Mouse (Mus musculus): Measurements from ENCODE around the gene Foxi1.
"Not testable (repeated sequence)": the region's sequence is repeated elsewhere in the genome, so short reads cannot be mapped to it uniquely, and the experiment has no call there.

Gene Foxi1

DNA sequence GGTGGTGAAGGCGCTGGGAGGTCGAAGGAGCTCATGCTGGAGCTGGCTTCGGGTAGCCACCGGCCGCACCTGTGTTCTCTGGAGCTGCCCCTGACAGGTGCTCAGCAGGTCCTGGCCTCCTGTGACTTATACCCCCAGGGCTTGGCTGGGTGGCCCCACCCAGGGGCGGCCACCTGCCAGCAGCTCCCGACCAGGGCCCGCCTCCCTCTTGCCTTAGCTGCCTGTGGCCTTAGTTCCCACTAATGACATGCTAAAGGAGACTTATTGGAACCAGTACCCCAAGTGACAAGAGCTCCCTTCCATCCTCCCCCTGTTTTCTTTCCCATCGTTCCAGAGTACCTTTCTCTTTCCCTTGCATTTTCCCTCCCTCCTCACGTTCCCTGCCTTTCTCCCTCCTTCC, at the start of gene Foxi1:
TSS of gene Foxi1 (minus strand) at position 101 of the 400 bp plus-strand sequence.
- no peak for DNase-seq (ENCODE audit: low spot score)

DNA sequence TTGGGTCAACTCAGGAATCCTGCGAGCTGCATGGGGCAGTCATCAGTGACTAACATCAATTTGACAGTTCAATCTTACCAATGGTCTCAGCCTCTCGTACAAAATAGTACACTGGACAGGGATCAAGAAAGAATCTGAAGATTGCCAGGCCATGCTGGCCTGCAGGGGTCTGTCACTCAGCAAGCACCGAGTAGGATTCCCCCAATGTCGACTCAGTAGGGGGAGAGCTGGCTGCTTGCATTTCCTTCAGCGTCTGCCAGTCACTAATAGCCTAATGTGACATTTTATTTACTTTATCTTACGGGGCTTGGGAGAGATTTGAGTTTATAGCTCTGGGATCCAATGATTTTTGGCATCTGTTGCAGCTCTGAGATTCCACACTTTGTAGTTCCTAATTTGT, 35.1 kb upstream of the Foxi1 start:
- no peak for DNase-seq (ENCODE audit: low spot score)

DNA sequence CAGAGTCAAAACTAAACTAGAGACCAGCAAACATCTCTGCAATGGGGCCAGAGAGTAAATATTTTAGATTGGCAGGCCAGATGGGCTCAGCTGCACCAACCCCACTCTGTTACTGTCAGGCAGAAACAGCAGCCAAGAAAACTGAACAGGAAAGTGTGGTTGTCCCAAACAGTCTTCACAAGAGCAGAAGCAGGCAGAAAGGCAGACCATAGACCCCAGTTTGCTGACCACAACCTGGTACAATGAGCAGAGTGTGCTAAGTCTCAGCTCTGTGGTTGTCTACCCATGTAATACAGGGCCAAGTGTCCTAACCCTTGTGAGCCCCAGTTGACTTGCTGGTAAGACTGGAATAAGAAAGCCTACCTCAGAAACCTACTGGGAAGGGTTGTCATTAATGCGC, 32.4 kb upstream of the Foxi1 start:
- no peak for DNase-seq (ENCODE audit: low spot score)

DNA sequence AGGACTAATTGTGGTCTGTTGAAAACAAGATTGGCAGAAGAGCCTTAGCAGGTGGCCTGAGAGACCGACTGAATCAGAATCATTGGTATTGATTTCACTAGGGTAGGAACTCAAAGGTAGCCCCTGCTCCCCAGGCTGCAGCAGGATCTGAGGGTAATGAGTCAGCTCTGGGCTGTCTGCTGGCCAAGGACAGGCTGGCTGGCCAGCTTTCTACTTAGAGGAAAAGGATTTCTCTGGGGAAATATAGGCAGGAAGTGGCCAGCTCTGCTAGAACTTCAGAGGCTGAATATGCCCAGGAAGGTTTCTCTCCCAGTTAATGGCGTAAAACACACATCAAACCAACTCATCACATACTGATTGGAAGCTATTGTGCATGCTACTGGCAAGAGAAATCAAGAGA, 31.8 kb upstream of the Foxi1 start:
- DNase-seq (ENCODE audit: low spot score) = no peak

DNA sequence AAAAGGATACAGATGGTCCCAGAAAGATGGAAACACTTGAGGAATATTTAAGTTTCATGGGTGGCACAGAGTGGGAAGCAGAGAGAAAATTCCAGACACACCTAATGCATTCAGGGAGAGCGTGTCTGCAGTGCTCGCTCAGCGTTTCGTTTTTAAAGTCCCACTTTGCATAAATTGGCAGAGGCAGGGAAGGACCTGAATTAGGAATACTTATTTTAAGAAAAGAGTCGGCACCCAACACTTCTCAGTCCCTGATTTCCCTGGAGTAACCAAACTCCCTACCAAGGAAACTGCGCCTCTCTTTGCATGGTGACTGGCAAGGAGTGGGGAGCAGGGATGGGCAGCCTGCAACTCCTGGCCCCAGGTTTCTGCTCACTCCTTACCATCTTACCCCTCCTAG, 29.0 kb upstream of the Foxi1 start:
- DNase-seq (ENCODE audit: low spot score) = no peak

DNA sequence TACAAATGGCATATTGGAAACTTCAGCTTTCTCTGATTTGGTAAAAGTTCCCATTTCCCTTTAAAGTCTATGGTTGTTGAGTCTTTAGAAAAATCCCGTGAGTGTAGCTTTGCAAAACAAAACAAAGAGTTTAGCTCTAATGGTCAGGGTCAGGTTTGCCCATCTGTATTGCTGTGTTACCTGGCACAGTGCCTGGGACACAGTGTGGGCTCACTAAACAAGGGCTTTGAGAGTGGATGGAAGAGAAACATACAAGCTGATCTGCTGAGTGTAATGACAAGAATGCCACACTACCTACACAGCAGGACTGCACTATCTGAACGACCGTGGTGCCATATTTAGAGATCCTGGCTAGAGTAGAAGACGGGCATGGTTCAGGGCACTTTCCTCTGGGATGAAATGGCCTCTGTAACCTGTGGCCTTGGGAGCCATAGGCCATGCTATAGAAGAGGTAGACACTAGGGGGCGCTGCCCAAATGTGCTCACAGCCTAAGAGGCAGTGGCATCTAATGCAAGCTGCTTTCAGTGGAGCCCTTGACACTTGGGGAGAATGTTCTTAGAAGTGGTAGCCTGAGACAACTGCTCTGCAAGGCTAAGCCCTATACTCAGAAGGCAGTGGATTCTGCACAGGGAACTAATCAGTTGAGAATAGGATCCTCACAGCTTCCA, 28.3 kb upstream of the Foxi1 start:
- DNase-seq (ENCODE audit: low spot score) = no peak

DNA sequence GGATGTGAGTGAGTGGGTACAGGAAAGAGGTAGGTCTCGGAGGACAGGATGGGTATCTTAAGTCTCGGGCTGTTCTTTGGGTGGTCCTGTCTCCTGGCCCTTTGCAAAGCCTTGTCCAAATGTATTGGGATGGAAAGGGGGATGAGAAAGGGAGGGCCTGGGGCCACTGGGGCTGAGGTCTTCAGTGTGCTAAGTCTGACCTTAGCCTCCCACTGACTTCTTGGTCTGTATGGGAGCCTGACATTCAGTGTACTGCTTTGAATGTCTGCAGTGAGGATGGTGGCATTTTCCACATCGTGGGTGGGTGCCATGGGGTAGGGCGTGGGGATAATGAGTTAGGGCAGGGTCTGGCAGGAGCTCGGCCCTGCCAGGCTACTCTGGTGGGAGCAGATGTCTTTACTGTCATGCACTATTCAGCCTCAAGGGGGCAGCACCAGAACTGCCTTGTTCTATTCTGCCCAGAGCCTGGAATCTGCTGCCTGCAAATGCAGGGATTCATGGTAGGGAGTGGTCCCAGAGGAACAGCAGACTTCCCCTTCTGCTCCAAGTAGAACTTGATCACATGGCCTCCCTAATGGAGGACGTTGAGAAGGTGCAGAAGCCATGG, 21.0 kb upstream of the Foxi1 start:
- DNase-seq (ENCODE audit: low spot score) = no peak

DNA sequence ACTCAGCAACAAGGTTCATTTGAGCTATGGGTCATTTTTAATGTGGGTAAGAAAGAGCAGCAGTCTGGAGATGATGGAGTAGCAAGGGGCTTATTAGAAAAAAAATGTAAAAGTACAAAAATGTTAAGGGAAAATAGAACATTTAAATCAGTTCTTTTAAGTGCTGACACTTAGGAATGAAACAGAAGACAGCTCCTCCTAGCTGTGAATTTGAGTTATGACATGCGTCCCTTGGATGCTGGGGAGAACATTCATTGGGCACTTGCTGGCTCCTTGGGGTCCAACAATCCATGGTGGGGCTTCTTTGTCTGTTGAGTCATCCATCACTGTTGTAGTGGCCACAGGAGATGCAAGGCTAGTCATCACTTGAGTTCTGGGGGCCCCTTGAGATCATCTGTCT, 19.3 kb upstream of the Foxi1 start:
- no peak for DNase-seq (ENCODE audit: low spot score)

DNA sequence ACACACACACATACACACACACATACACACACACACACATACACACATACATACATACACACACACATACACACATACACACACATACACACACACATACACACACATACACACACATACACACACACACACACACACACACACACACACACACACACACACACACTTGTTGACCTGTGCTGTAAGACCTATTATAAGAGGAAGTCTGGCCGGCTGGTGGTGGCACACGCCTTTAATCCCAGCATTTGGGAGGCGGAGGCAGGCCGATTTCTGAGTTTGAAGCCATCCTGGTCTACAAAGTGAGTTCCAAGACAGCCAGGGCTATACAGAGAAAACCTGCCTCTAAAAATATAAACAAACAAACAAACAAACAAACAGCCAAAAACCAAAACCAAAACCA, 12.7 kb upstream of the Foxi1 start:
- DNase-seq (ENCODE audit: low spot score) = not testable (repeated sequence)

DNA sequence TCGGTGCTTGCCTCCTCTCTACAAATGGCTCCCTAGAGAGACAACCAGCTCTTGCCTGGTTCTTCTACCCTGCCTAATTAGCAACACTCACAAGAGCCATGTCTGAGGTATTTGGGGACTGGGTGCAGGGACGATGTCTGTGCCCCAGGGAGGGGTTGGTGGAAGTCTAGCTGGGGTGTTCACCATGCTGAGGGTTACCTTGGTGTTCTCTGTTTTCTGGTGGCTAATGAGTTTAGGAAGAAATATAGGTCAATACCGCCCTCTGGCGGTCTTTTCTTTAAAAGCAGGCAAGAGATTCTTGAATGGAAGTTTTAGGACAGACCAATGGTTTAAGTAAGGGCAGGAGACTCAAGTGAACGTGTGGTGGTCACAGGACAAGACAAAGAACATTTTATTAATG, 5.0 kb upstream of the Foxi1 start:
- DNase-seq (ENCODE audit: low spot score) = no peak

DNA sequence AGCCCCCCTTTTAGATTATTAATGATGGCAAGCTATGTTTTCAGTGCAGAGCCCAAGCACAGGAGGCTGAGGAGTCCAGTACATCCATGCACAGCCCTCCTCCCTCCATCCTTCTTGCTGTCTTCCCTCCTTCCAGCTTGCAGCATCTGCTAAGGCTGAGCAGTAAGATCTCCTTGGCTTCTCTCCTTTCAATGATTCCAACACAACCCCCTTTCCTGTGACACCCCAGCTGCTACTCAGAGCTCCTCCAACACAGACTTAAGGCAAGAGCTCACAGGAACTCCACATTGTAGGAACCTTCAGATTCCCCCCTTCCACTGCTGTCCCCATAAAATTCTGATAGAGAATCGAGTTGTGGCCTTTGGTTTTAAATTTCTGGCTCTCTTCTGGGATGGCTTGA, 5.1 kb downstream of the Foxi1 start:
- no peak for DNase-seq (ENCODE audit: low spot score)

DNA sequence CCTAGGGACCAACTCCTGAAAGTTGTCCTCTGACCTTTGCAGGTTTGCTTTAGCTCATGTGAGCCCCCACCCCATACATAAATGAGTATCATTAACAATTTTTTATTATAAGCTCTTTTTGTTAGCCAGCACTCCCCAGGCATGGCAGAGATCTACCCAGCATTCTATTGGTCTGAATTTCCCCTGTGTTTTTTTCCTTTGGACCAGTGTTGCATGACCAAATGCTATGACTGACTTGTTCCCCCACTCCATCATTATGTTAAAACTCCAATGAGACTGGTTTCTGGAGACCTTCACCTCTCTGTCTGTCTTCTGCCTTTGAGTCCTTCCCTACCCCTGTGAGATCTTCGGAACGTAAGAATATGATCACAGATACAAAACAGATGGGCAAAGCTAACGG, 12.7 kb downstream of the Foxi1 start:
- DNase-seq (ENCODE audit: low spot score) = no peak

DNA sequence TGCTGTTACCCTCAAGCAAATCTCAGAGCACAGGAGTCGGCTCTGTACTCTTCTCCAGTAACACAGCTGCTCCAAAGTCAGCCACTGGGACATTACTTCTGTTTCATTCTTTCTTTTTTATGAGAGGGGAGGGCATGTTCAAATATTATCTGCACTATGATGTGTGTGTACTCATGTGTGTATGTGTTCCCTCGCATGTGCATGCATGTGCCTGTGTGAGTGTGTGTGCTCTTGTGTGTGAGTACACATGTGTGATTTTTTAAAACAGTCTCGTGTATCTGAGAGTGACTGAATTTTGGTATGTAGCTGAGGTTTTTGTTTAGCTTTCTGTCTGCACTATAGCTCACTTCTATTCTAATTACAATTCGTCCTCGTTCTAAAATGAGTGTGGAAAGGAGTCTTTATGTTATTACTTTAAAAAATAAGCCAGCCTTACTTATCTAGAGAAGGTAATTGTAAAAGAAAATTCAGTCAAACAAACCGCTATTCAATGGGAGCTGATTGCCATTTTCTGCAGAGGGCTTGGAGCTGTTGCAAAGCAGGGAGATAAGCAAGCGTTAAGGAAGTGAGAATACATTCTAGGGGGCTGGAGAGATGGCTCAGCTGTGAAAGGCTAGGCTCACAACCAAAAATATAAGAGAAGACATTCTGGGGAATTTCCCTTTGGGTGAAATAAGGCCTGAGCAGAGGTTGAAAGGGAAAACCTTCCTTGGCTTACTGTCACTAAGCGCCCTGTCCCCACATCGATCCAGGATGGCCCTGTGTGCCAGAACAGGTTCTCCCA, 13.5 kb downstream of the Foxi1 start:
- no peak for DNase-seq (ENCODE audit: low spot score)

DNA sequence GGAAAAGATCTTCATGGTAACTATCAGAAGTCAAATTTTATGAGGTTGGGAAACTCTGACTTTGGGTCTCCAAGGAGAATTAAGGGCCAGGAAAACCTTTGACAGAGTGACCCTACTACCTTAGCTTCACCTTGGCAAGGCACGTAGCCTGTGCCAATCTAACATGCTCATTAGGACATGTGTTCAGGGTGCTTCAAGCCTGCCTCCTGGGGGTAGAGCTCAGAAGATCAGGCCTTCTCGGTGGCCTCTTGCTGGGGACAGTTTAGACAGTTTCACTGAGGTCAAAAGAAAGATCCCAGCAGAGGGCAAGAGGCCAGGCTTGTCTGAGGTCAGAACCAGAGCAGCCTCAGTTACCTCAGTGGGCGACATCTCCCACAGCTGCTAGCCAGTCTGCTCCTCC, 14.2 kb downstream of the Foxi1 start:
- no peak for DNase-seq (ENCODE audit: low spot score)

DNA sequence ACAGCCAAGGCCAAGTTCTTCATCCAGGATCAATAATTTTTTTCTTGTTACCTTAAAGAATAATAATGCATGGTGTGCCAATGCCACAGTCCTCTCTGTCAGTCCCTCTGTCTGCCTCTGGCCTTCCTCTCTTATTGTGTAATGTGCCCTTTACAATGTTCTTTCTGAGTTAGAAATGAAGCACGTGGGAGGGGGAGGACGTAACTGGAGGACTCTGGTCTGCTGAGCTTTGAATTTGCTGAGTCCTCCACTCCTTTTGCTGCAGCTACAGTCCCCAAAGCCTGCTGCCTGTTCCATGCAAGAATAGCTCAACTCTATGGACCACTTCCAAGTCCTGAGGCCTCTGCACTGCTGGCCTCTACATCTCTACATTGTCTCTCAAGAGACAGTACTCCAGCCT, 23.6 kb downstream of the Foxi1 start:
- no peak for DNase-seq (ENCODE audit: low spot score)

DNA sequence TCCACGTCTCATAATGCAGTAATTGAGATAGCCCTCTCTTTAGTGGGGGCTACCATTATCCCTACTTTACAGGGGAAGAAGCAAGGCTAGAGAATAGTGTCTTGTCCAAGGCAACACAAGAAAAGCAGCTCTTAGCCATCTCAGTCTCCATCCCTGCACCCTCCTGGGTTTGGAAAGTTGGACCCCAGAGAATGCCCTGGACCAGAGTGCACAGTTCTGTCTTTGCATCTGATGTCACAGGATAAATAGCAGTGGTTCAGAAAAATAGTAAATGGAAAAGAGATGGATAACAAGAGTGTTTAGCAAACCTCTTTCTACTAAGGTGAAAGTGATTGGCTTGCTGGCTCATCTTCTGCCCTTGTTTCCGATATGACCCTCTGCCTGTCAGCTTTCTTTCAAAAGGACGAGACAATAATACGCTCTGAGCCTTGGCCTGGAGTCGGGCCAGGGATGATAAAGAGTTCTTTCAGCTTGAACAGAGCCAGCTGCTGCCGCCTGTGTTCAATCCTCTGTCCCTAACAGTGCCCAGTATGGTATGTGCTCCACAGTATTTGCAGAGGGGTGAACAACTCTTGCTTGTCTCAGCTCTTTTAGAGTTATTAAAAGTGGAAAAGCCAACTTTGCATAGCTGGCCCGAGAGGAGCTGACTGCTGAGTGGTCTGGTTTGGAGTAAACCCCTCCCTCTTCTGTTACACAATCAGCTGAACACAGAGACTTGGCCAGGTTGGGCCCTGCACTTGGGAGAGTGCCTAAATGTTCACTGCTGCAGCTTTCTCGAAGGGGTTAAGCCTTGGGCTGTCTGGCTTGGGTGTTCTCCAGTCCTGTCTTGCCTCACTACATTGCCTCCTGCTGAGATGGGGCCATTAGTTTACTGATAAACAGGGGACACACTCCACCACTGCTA, 26.4 kb downstream of the Foxi1 start:
- DNase-seq (ENCODE audit: low spot score) = no peak

DNA sequence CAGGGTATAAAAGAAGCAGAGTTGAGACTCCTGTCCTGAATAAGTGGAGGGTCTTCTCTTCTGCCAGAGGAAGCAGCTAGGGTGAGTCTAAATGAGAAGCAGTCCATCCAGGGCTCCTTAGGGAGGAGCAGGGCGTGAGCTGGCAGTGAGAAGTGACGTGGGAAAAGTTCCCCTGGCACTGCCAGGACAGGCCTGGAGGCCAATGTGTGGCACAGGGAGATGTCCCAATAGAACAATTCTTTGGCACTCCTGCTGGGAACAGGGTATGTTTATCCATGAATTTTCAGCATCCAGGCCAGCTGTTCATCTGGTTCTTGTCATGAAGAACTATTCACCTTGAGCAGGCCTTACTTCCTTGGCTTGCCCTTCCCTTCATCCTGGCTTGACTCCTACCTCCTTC, 29.1 kb downstream of the Foxi1 start:
- no peak for DNase-seq (ENCODE audit: low spot score)

DNA sequence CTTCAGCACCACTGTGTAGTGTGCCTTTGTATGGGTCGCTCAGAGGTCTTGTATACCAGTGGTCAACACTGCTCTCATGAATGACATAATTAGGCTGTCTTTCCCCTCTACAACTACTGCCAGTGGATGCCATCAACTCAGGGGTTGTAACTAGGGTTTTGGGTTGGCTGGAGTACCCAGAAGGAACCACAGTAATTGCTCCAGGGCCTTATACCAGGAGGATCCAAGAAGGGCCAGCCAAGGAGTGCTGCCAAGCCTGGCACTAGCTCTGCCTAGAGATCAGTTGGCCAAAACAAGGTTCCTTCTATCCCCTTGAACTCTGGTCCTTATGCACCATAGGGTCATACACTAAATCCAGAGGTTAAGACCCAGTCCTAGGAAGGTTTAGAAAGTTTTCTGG, 31.5 kb downstream of the Foxi1 start:
- no peak for DNase-seq (ENCODE audit: low spot score)

DNA sequence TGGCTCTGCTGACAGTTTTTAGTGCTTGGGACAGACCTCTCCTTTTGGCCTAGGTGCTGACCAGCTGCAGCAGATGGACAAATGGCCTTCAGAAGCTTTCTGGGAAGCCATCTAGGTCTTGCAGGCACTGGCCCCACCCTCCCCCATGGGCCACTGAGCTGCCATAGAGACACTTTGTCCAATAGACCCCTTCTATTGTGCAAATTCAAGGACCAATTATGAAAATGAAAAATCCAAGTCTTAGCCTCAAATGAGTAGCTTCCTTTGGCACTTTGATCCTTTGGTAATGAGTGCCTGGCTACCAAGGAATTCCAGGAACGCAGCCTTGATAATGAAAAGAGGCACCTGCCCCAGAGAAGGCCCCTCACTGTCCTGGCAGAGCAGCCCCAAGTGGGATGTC, 36.7 kb downstream of the Foxi1 start:
- no peak for DNase-seq (ENCODE audit: low spot score)

DNA sequence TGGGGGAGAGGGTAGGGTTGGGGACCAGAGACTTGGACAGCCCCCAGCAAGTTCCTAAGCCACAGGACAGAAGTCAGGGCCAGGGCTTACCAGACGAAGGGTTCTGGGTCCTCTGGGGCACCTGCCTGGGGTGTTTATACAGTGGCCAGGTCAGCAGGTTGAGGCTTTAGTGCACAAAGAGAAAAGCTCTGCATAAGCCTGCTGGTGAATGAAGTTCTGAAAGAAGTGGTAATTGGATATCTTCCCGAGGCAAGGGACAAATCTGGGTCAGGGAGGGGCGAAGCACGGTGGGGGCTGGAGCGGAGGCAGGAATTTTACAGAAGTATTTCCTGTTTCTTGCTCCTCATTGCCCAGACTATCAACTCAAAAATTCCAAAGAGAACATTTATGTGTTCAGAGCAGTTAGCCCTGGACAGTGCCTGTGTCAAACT, 38.4 kb downstream of the Foxi1 start:
- DNase-seq (ENCODE audit: low spot score) = no peak

DNA sequence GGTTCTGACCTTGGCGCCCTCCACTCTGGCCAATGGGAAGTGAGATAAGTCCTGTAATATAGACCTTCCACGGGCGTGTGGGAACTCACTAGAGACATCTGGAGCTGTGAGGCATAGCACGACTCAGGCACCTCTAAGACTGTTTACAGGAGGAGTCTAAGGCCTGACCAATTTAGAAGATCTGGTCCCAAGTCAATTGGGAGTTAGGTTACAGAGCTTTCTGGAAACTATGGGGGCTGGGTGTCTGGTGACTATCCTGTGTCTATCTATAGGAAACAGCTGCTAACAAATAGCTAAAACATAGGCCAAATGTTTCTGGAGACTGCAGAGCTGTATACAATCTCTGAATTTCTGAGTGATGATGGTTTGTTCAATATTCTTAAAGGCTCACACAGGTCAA, 41.5 kb downstream of the Foxi1 start:
- DNase-seq (ENCODE audit: low spot score) = no peak

DNA sequence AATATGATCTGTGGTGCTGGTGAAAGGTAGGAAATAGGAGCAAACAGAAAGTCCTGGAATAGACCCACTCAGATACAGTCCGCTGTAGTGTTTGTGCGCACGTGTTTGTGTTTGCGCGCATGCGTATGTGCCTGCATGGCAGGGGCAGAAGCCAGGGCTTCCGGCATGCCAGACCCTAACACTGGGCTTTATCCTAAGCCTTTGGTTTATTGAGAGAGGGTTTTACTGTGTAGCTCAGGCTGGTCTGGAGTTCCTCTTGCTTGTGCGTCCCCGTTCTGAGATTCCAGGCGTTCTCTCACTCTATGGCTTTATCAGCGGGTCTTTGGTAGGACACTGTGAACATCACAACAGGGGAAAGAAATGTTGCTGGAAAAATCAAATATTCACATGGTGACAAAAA, 42.6 kb downstream of the Foxi1 start:
- no peak for DNase-seq (ENCODE audit: low spot score)

Measured in urinary bladder, postnatal 10 days (tissue).